Mouse (Mus musculus): ENCODE measurements around the gene Invs. TPM values are rescaled to one million over a fixed set of nuclear protein-coding genes. Genes with fewer than 3 reads are reported as not detected.
A peak's percentile ranks its signal among the peaks of the same experiment; 100 is the strongest.

Gene Invs
- polyA plus RNA-seq (2014; fragmentation: Nextera tagmentation; extraction: Ambion mirVana) = 4.3 and 6.1 TPM in 2 replicates

DNA sequence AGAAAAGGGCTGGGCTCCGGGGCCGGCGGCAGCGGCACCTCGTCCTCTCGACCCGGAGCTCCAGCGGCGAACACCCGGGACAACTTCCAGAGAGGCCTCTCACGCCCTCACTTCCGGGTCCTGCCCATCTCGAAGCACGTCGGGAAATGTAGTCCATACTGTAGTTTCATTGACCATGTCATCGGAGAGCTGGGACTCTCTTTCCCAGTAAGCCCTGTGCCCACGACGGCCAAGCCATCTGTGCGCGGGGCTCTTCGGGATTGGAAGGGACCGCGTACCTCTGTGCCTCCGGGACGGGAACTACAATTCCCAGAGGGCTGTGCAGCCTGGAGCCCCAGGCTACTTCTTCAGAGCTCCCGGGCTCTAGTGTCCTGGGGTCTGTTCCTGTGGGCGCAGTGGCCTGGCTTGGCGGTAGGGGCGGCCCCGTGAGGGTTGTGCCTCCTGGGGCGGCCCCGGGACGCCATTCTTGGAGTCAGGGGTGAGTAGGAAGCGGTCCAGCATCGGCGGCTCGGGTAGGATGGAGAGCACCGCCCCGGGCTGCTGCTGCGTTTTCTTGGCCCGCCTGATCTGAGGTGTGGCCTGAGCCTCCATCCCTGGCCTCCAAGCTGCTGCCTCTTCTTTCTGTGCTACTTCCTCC lies at the start of gene Invs, which contains the start of gene Erp44:
Invs (plus strand) TSS at position 263 of the 637 bp plus-strand sequence.
Erp44 (minus strand) TSS at position 61 of the 637 bp plus-strand sequence.
- Histone ChIP-seq H3K4me2 (ENCODE audit: low read depth) (peak within 1 kb of the TSS; percentile 67), H3K27ac (ENCODE audit: low read depth, low read length) (0 out of 2 replicates have a peak within 1 kb of the TSS, but pooled peaks have one; percentile 44), H3K4me1 (ENCODE audit: control insufficient read depth, insufficient read depth, low read length) (peaks cover 8% of the 10 kb centered on the region; the same call in 1 of the 2 replicates), H3K9me3 (ENCODE audit: control insufficient read depth, low read length) (no peaks in the 10 kb centered on the region), H3K9ac (ENCODE audit: low read length) (peak within 1 kb of the TSS; percentile 90), H3K36me3 (ENCODE audit: control insufficient read depth, insufficient read depth, low read length) (no peaks in the 10 kb centered on the region), H3K27me3 (ENCODE audit: control insufficient read depth, insufficient read depth, low read length) (no peaks in the 10 kb centered on the region), H3K4me3 (ENCODE audit: low read depth, low read length) (peak within 1 kb of the TSS; percentile 94)
- 0% methylated on average over 41 of the region's 41 CpGs for WGBS
- peak; percentile 95 for DNase-seq (ENCODE audit: low spot score)
- ATAC-seq (ENCODE audit: insufficient read depth, low FRiP score, low TSS enrichment) = peak; percentile 100

DNA sequence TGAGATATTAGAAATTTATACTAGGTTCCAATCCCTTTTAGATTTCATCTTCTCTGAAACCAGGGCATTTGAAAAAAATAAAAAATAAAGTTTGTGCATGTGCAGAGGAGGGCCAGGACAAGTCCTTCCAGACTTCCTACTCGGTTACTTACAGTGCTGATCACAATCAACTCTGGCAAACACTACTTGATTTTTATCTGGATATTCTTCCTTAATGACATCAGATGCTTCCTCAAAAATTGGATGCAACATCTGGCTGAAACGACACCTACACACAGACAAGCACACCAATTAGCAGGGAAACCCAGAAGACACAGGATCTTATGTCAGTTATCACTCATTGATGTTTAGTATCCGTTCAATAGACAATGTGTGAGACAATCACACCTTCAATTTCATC lies 42.8 kb upstream of the Invs start:
- Histone ChIP-seq H3K4me2 (ENCODE audit: low read depth) (no peak overlapping the region), H3K27ac (ENCODE audit: low read depth, low read length) (no peak overlapping the region), H3K9me3 (ENCODE audit: control insufficient read depth, low read length) (no peaks in the 10 kb centered on the region), H3K9ac (ENCODE audit: low read length) (no peak overlapping the region), H3K4me1 (ENCODE audit: control insufficient read depth, insufficient read depth, low read length) (no peaks in the 10 kb centered on the region), H3K27me3 (ENCODE audit: control insufficient read depth, insufficient read depth, low read length) (no peaks in the 10 kb centered on the region), H3K4me3 (ENCODE audit: low read depth, low read length) (no peak overlapping the region), H3K36me3 (ENCODE audit: control insufficient read depth, insufficient read depth, low read length) (no peaks in the 10 kb centered on the region)
- WGBS = 92% methylated on average over 3 of the region's 3 CpGs
- DNase-seq (ENCODE audit: low spot score) = no peak
- no peak for ATAC-seq (ENCODE audit: insufficient read depth, low FRiP score, low TSS enrichment)

DNA sequence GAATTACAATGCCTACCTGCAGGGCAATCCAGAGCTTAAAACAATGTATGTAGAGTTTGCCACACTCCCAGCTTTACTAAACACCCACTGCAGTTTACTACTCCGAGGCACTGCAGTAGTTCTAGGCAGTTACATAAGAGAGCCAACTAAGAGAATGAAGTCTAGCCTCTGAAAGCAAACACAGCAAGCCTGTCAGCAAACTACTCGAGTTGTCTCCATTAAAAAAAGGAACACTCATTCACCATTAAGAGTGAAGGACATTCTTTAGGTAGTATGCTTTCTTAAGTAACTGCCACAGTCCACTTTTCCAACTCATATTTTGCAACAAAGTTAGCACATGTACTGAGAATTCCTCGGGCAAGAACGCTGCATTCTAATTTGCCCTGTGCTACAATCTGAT lies 40.5 kb upstream of the Invs start:
- no peaks in the 10 kb centered on the region for H3K27me3 ChIP-seq (ENCODE audit: control insufficient read depth, insufficient read depth, low read length)
- no peaks in the 10 kb centered on the region for H3K4me1 ChIP-seq (ENCODE audit: control insufficient read depth, insufficient read depth, low read length)
- ATAC-seq (ENCODE audit: insufficient read depth, low FRiP score, low TSS enrichment) (no peak), DNase-seq (ENCODE audit: low spot score) (no peak)
- no peak overlapping the region for H3K4me2 ChIP-seq (ENCODE audit: low read depth)
- no peak overlapping the region for H3K9ac ChIP-seq (ENCODE audit: low read length)
- H3K9me3 ChIP-seq (ENCODE audit: control insufficient read depth, low read length) = no peaks in the 10 kb centered on the region
- 93% methylated on average over 4 of the region's 4 CpGs for WGBS
- no peaks in the 10 kb centered on the region for H3K36me3 ChIP-seq (ENCODE audit: control insufficient read depth, insufficient read depth, low read length)
- no peak overlapping the region for H3K27ac ChIP-seq (ENCODE audit: low read depth, low read length)
- no peak overlapping the region for H3K4me3 ChIP-seq (ENCODE audit: low read depth, low read length)

DNA sequence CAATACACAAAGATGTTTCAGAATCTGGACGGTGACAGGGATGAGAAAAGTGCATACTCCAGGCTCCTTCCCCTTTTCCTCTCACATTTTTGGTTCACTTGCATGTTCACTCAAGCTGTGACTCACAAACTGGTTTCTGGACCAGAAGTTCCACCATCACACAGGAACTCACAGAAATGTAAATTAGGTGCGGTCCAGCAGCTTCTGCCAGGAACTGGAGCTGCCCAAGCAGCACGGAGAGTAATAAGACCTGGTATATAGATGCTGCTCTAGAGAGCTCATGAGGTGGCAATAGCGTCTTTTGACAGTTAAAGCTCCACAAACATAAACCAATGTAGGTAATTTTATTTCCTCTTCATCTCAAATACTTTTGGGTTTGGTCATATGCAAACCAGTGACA lies 37.1 kb upstream of the Invs start:
- Histone ChIP-seq H3K9ac (ENCODE audit: low read length) (no peak overlapping the region), H3K27ac (ENCODE audit: low read depth, low read length) (no peak overlapping the region), H3K9me3 (ENCODE audit: control insufficient read depth, low read length) (no peaks in the 10 kb centered on the region), H3K36me3 (ENCODE audit: control insufficient read depth, insufficient read depth, low read length) (no peaks in the 10 kb centered on the region), H3K4me2 (ENCODE audit: low read depth) (no peak overlapping the region), H3K27me3 (ENCODE audit: control insufficient read depth, insufficient read depth, low read length) (no peaks in the 10 kb centered on the region), H3K4me1 (ENCODE audit: control insufficient read depth, insufficient read depth, low read length) (no peaks in the 10 kb centered on the region), H3K4me3 (ENCODE audit: low read depth, low read length) (no peak overlapping the region)
- WGBS = 86% methylated on average over 4 of the region's 4 CpGs
- ATAC-seq (ENCODE audit: insufficient read depth, low FRiP score, low TSS enrichment) (no peak), DNase-seq (ENCODE audit: low spot score) (no peak)

DNA sequence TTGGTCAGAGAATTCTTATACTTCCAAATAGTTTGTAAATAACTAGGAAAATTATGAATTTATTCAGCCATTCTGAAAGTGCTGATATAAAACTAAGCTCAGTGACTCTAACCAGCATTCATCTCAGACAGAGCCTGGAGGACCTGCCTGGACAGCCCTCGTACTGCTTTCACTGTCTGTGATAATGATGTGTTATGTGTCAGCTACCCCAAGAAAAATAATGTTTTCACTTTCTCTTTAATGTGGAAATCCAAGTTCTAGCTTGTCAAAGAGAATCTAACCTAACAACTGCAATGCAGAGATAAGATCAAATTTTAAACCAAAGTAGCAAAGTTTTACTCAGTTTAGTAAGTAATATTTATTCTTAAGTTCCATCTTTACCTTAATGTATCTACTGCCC lies 35.8 kb upstream of the Invs start:
- H3K27me3 ChIP-seq (ENCODE audit: control insufficient read depth, insufficient read depth, low read length) = no peaks in the 10 kb centered on the region
- H3K9ac ChIP-seq (ENCODE audit: low read length) = no peak overlapping the region
- no peaks in the 10 kb centered on the region for H3K9me3 ChIP-seq (ENCODE audit: control insufficient read depth, low read length)
- no peak for ATAC-seq (ENCODE audit: insufficient read depth, low FRiP score, low TSS enrichment)
- WGBS = 83% methylated on average over 1 of the region's 1 CpGs
- H3K4me2 ChIP-seq (ENCODE audit: low read depth) = no peak overlapping the region
- no peak overlapping the region for H3K27ac ChIP-seq (ENCODE audit: low read depth, low read length)
- H3K4me3 ChIP-seq (ENCODE audit: low read depth, low read length) = no peak overlapping the region
- H3K4me1 ChIP-seq (ENCODE audit: control insufficient read depth, insufficient read depth, low read length) = no peaks in the 10 kb centered on the region
- no peaks in the 10 kb centered on the region for H3K36me3 ChIP-seq (ENCODE audit: control insufficient read depth, insufficient read depth, low read length)
- no peak for DNase-seq (ENCODE audit: low spot score)

DNA sequence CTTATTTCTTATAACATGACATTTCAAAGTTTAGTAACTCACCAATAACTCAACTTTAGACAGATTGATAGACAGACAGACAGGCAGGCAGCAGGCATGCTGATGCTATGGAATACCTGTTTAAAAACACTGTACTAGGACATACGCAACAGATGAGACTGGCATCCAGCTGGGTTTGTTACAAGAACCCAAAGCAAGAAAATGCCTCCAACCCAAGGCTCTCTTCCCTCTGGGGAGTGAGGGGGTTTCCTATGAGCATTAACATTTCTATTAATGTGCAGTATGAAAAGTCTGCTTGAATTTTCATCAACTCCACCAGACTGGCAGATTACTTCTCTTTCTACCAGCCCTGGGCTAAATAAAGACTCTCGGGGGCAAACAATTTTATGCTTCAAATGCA lies 35.3 kb upstream of the Invs start:
- Histone ChIP-seq H3K9ac (ENCODE audit: low read length) (no peak overlapping the region), H3K4me1 (ENCODE audit: control insufficient read depth, insufficient read depth, low read length) (no peaks in the 10 kb centered on the region), H3K4me2 (ENCODE audit: low read depth) (no peak overlapping the region), H3K36me3 (ENCODE audit: control insufficient read depth, insufficient read depth, low read length) (no peaks in the 10 kb centered on the region), H3K4me3 (ENCODE audit: low read depth, low read length) (no peak overlapping the region), H3K27me3 (ENCODE audit: control insufficient read depth, insufficient read depth, low read length) (no peaks in the 10 kb centered on the region), H3K27ac (ENCODE audit: low read depth, low read length) (no peak overlapping the region), H3K9me3 (ENCODE audit: control insufficient read depth, low read length) (no peaks in the 10 kb centered on the region)
- ATAC-seq (ENCODE audit: insufficient read depth, low FRiP score, low TSS enrichment) = no peak
- no peak for DNase-seq (ENCODE audit: low spot score)
- 88% methylated on average over 2 of the region's 2 CpGs for WGBS

DNA sequence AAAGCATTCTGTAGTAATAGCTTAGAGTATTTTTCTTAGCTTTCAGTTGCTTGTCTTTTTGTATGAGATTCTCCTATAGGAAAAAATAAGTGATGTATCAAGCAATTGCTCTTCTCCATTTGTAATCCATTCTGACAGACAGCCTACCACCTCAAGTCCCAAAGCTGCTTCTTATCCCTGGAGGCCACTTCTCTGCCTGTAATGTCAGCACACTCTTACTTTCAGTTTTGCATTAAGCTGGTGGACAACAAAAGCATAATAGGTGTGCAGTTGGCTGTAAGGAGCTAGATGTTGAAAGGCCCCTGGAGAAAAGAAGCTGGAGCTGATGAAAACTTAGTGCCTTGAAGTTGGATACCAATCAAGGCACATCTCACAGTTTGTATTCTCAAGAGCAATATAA lies 26.3 kb upstream of the Invs start:
- Histone ChIP-seq H3K4me1 (ENCODE audit: control insufficient read depth, insufficient read depth, low read length) (no peaks in the 10 kb centered on the region), H3K36me3 (ENCODE audit: control insufficient read depth, insufficient read depth, low read length) (no peaks in the 10 kb centered on the region), H3K27me3 (ENCODE audit: control insufficient read depth, insufficient read depth, low read length) (no peaks in the 10 kb centered on the region), H3K27ac (ENCODE audit: low read depth, low read length) (no peak overlapping the region), H3K9ac (ENCODE audit: low read length) (no peak overlapping the region), H3K4me2 (ENCODE audit: low read depth) (no peak overlapping the region), H3K9me3 (ENCODE audit: control insufficient read depth, low read length) (no peaks in the 10 kb centered on the region), H3K4me3 (ENCODE audit: low read depth, low read length) (no peak overlapping the region)
- no peak for DNase-seq (ENCODE audit: low spot score)
- ATAC-seq (ENCODE audit: insufficient read depth, low FRiP score, low TSS enrichment) = no peak

DNA sequence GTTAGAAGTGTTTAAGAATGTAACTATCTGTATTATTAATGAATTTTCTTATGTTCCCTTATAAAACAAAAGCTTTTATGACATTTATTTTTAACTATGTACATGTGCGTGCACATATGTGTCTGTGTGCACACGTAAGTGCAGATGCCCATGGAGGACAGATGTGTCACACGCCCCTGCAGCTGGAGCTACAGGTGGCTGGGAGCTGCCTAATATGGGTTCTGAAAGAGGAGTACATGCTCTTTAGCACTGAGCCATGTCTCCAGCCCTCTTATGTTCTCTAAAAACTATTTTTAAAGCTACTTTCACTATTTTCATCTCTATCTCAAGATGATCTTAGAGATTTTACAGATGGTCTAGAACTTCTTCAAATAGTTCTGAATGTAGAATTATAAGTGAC lies 21.5 kb upstream of the Invs start:
- no peaks in the 10 kb centered on the region for H3K9me3 ChIP-seq (ENCODE audit: control insufficient read depth, low read length)
- H3K27me3 ChIP-seq (ENCODE audit: control insufficient read depth, insufficient read depth, low read length) = no peaks in the 10 kb centered on the region
- no peak overlapping the region for H3K4me2 ChIP-seq (ENCODE audit: low read depth)
- H3K4me3 ChIP-seq (ENCODE audit: low read depth, low read length) = no peak overlapping the region
- H3K9ac ChIP-seq (ENCODE audit: low read length) = no peak overlapping the region
- ATAC-seq (ENCODE audit: insufficient read depth, low FRiP score, low TSS enrichment) (no peak), DNase-seq (ENCODE audit: low spot score) (no peak)
- 90% methylated on average over 3 of the region's 3 CpGs for WGBS
- no peaks in the 10 kb centered on the region for H3K4me1 ChIP-seq (ENCODE audit: control insufficient read depth, insufficient read depth, low read length)
- no peaks in the 10 kb centered on the region for H3K36me3 ChIP-seq (ENCODE audit: control insufficient read depth, insufficient read depth, low read length)
- no peak overlapping the region for H3K27ac ChIP-seq (ENCODE audit: low read depth, low read length)

DNA sequence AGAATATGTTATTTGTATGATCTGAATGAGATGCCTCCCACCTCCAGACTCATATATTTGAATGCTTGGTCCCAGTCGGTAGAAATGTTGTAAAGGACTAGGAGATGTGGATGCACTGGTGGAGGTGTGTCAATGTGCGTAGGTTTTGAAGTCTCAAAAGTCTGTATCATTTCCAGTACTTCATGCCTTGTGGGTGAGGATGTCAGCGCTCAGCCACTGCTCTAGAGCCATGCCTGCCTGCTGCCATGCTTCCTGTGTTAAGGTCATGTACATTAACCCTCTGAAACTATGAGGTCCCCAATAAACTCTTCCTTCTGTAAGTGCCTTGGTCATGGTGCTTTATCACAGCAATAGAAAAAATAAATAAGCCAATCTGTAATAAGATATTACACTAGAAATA lies 11.9 kb upstream of the Invs start:
- DNase-seq (ENCODE audit: low spot score) (no peak), ATAC-seq (ENCODE audit: insufficient read depth, low FRiP score, low TSS enrichment) (no peak)
- Histone ChIP-seq H3K36me3 (ENCODE audit: control insufficient read depth, insufficient read depth, low read length) (no peaks in the 10 kb centered on the region), H3K27ac (ENCODE audit: low read depth, low read length) (no peak overlapping the region), H3K9ac (ENCODE audit: low read length) (no peak overlapping the region), H3K4me3 (ENCODE audit: low read depth, low read length) (no peak overlapping the region), H3K4me1 (ENCODE audit: control insufficient read depth, insufficient read depth, low read length) (no peaks in the 10 kb centered on the region), H3K27me3 (ENCODE audit: control insufficient read depth, insufficient read depth, low read length) (no peaks in the 10 kb centered on the region), H3K9me3 (ENCODE audit: control insufficient read depth, low read length) (no peaks in the 10 kb centered on the region), H3K4me2 (ENCODE audit: low read depth) (no peak overlapping the region)
- 87% methylated on average over 3 of the region's 3 CpGs for WGBS
